Mouse (Mus musculus) kidney, adult 11 months (tissue): ENCODE measurements at regions not wholly inside any gene's neighbourhood (a gene's known extent, or its start where the extent isn't known, plus 50 kb on each side); places are given as distances from the start of the nearest gene placed in this dataset.

Experiments
- DNase-seq: peaks from one replicate; pipeline ENCODE4 v3.0.0; 2022

DNA sequence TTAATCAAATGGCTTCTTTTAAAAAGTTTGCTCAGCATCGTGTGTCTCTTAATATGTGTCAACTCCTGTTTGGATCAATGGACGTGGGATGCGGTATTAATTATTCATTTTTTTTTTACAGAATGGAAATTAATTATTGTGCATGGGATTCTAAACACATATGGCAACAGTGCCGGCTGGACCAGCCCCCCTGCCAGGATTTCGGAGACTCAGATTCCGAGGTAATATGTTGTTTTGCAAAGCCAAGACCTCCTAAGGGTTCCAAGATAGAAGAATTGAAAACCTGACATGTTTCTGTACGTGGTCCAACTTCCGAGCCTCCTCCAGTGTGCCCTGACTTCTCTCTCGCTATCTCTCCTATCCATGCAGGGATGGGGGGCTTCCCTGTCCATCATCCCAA is 170.4 kb downstream of the 3110018I06Rik start:
- DNase-seq: no peak

GRCm38 (mm10) chr12:107662624-107663023 is 174.2 kb downstream of the 3110018I06Rik start:
- DNase-seq: no peak

- no peak for DNase-seq
These were observed 179.4 kb downstream of the 3110018I06Rik start for GRCm38 (mm10) chr12:107667836-107668235.

DNA sequence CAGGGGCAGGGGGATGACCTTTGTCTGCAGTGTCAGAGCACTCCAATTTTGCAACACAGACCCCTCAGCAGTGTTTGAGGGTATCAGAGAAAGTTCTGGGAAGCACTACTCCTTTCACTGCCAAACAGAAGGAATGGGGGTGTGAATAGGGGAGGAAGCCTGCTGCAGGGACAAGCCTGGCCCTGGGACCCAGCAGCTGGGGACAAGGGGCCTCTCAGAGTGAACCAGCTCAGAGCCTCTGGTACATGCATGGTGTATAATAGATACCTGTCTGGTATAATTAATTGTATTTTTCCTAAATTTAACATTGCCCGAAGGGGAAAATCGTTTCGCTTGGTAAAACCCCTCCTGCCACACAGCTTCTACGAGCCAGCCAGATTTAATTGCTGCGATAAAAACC is 180.6 kb downstream of the 3110018I06Rik start:
- no peak for DNase-seq

- no peak for DNase-seq
These were observed 181.0 kb downstream of the 3110018I06Rik start for GRCm38 (mm10) chr12:107669450-107669849.

DNA sequence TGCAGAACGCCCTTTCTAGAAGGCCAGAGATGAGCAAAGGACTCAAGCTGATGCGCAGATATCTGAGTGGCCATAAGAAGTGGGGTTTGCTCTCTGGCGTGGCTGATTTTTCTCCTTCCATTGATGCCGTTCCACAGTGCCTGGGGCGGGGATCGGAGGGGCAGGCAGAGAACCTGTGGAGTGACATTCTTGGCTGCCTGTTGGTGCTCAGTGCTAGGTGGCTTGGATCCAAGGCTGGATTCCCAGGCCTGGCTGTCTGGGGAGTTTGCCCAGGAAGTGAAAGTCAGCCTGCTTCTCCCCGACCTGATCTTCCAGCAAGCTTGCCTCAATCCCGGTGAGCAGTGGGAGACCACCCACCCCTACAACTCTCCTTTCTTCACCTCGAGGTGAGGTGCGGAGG is 181.5 kb downstream of the 3110018I06Rik start:
- peak; percentile 27 for DNase-seq

GRCm38 (mm10) chr12:107677076-107677475 is 188.6 kb downstream of the 3110018I06Rik start:
- DNase-seq: no peak

GRCm38 (mm10) chr12:107687447-107687846 is 199.0 kb downstream of the 3110018I06Rik start:
- DNase-seq: no peak

- no peak for DNase-seq
These were observed 201.0 kb downstream of the 3110018I06Rik start for GRCm38 (mm10) chr12:107689418-107689817.

DNA sequence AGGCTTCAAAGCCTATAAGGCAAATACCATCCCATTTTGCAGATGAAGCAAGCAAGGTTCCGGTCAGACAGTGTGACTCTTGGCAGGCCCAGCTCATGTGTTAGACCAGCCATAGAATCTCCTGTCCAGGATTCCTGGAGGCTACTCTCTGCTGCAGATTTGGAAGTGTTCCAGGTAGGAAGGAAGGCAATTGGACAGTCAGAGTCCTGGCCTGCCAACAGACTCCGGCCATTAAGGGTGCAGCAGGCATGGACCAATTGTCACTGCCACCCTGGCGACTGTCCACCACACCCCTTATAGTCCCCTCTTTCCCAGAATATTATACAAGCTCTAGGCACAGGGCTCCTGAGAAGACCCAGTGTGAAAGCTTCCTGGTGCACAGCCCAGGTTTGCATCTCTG is 201.6 kb downstream of the 3110018I06Rik start:
- DNase-seq: no peak

DNA sequence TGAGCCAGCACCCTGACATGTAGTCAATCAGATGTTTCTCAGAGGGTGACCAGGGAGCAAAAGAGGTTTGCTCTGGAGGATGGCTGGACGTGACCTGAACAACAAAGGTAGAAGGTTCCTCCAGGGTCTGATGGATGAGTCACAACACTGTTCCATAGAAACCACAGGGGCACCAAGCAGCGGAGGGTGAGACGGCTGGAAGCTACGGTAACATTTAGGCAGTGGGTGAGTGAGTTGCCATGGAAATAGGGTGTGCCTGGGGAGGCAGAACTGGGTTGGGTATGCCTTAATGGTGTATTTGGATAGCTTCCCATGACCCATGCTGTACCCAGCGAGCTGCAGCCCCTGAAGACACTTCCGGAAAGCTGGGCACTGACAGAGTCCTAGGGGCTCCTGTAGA is 205.3 kb downstream of the 3110018I06Rik start:
- DNase-seq: no peak

DNA sequence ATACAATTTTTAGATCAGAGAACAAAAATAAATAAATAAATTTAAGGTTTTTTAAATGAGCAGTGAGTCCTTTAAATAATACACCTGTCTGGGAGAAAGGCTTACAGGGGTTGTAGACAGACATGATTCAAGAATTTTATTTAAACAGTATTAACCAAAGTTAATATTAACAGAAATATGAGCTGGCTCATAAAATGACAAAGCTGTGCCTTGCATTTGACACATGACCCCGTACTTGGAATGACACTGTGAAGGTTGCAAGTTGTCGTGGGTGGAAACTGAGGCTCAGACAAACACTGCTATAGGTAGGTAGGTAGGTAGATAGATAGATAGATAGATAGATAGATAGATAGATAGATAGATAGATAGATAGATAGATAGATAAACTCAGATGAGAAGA is 206.6 kb downstream of the 3110018I06Rik start:
- DNase-seq: no peak

GRCm38 (mm10) chr12:107695438-107696267 is 207.2 kb downstream of the 3110018I06Rik start:
- DNase-seq: no peak

- no peak for DNase-seq
These were observed 211.9 kb downstream of the 3110018I06Rik start for GRCm38 (mm10) chr12:107700317-107700716.

DNA sequence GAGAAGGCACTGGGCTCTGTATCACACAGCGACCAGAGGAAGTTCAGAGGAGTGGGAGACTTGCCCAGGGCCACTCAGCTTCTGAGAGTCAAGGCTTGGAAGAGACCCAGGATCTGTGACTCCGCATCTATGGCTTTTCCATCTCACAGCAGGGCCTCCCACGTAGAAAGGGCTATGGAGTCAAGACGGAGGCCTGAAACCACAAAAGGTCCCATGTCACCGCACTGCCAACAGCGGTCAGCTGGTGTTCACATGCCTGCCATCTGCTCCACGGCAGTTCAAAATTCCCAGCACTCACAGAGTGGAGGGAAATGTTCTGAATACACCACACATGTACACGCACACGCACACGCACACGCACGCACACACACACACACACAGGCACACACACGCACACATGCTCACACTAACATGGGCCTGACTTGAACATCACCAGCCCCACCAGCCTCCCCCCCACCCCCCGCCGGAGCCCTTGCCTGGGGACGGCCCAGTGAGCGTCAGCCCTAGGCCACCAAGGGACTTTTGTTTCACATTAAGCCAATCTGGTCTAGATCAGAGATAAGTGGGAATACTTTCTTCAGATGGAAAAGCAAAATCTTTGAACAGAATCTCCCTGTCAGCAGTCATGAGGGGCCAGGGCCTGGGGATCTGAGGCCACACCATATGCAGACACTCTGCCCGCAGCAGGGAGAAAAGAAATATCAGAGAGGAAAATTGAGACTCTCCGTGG is 212.6 kb downstream of the 3110018I06Rik start:
- no peak for DNase-seq

GRCm38 (mm10) chr12:107708812-107709211 is 220.4 kb downstream of the 3110018I06Rik start:
- no peak for DNase-seq

GRCm38 (mm10) chr12:107711017-107711416 is 222.6 kb downstream of the 3110018I06Rik start:
- DNase-seq: no peak

DNA sequence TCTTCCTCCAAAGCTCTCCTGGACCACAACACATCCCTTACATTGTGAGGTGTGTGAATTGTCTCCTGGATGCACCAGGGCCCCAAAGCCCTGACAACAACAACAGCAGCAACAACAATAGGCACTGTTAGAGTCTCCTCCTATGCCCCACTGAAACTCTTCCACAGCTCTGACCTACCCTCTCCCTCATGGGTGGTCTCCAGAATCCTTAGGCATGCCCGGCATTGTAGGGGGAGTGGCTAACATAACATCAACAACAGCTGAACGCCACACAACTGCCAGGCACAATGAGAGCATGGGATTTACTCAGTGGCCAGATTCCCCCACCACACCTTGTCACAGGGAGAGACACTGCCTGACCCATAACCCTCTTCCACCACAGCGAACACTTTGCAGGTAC is 223.2 kb downstream of the 3110018I06Rik start:
- no peak for DNase-seq

DNA sequence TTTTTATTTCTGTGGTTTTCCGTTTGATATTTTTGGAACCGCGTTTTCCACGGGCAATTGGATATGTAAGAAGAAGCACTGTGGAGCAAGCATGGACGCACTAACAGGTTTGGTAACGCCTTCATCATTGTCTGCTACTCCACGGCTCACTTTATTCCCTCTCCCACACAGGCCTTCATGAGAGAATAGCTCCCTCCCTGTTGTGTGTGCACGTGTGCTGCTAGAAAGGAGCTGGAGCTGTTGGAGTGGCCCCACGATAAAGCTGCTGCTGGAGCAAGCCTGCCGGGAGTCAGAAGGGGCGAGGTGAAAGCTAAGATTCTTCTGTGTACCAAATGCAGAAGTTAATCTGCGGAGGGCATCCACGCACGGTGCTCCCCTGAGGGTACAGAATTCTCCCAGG is 224.8 kb downstream of the 3110018I06Rik start:
- DNase-seq: no peak

DNA sequence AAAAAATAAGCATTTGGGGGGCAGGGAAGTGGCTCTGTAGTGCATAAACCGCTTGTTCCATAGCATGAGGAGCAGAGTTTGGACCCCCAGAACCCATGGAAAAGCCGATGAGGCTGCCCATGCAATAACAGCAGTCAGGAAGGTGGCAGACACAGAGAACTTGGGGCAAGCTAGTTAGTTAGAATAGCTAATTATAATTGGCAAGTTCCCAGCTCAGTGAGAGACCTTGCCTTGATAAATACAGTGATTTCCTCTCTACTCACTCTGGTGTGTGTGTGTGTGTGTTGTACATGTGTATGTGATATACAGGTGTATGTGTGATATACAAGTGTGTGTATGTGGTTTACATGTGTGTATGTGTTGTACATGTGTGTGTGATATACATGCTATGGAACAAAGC is 226.4 kb downstream of the 3110018I06Rik start:
- no peak for DNase-seq

GRCm38 (mm10) chr12:107715871-107716270 is 227.4 kb downstream of the 3110018I06Rik start:
- no peak for DNase-seq

DNA sequence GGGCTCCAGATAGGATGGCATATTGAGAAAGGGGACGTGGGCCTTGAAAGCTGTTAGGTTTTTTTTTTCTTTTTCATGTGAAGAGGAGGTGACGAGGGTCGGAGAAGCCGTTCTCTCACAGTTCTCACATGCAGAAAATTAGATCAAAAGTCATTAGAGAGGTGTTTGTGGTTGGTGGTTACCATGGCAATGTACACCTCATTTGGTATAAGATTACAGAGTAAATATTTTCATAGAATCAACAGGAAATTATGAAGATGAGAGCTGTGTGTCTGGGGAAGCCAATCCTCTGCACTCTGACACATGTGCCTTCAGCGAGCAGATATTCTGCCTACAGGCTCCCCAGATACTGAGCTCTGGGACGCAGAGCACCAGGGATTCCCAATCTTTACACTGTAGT is 232.5 kb downstream of the 3110018I06Rik start:
- DNase-seq: no peak

DNA sequence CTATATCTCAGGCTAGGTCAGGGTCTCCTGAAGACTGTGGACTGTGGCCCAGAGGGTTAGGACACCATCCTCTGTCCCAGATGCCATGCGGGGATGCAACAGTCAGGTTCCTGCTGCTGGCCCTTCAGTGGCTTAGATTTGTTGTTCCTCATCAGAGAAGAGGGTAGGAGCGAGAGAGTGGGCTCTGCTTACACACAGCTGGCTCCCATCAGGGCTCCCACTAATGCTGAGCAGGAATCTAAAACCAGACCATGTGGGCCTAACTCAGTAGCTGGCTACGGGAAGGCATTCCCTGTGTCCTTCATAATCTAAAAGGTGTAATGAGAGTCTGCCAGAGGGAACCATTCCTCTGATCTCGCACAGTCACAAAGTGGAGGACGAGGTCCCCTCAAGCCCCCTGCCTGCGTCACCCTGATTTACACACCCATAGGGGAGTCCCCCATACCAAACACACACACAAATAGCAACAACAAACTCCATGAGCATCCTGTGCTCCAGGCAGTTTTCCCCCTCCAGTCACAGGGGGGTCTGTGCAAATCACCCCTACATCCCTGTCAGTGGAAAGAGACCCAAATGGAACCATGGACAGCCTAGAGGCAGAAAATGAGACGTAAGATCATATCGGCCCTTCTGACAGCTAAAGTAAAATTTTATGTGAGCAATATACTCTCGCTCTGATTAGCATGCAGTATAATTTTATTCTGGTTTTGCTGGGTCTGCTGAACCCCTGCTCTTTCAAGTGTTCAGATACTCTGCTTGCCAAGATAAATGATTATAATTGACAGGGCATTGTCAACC is 234.8 kb downstream of the 3110018I06Rik start:
- no peak for DNase-seq
